Mouse (Mus musculus) gastrocnemius, adult 18-20 months (tissue): Measurements from ENCODE around the gene Smad3. TPM values are rescaled to one million over a fixed set of nuclear protein-coding genes. Genes with fewer than 3 reads are reported as not detected.

Experiments used
- DNase-seq: peaks from one replicate; pipeline ENCODE4 v3.0.0; 2021; ENCODE audit warnings: low spot score
- total RNA-seq, 2 experiments: library from RNA; stranded (reverse); gene quantifications; 2 replicates each; pipeline ENCODE4 v1.2.3; 2021

Gene Smad3
- total RNA-seq, 2 experiments from 2014 or later: 56.8 to 76.4 TPM

DNA sequence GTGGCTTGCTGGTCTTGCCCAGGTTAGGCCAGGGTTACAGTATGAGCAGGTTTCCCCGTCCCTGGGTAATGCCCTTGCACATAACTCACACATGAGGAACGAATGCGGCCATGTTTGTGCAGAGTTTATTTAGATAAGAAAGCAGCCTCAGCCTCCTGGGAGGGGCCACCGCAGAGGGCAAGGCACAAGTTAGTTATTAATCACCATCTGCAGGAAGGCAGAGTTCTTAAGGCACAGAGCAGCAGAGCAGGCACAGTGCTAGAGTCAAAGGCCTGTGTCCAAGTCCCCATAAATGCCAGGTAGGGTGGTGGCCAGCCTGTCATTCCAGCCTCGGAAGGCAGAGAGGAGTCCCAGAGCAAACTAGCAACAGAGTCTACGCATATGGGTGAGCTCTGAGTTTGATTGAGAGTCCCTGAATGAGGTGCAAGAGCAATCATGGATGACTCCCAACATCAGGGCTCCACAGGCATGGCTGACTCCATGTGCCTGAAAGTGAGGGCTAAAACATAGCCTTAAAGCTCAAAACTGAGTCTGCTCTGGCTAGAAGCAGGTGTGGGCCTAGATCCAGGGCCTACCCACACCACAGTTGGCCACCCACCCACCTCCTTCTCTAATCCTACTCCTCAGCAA, 17.2 kb upstream of the Smad3 start:
- no peak for DNase-seq

GRCm38 (mm10) chr9:63772452-63772851, 14.7 kb upstream of the Smad3 start:
- no peak for DNase-seq

- DNase-seq: no peak
Measured at GRCm38 (mm10) chr9:63771676-63772075, 13.9 kb upstream of the Smad3 start.

DNA sequence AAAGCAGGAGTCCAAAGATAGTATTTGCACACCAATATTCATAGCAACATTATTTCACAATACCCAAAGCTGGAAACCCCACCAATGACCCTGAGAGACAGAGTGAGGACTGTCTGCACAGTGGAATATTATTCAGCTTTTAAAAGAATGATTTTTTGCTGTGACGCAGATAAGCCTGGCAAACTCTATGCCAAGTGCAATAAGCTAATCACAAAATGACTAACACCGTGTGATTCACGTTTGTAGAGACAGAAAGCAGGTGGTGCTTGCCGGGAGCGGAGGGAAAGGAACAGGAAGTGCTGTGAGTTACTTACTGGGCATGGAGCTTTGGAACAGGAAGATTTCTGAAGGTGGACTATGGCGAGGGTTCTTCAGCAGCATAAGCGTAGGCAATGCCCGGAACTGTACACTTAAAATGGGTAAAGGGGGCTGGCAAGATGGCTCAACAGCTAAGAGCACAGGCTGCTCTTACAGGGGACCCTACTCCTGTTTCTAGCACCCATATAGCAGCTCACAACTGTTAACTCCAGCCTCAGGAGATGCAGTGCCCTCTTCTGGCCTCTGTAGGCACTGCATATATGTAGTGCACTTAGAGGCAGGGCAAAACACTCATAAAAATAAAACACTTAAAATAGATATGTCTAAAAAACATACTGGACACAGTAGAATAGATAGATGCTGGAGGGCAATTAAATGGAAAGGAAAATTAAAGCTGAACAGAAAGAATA, 3.7 kb upstream of the Smad3 start:
- DNase-seq: no peak

DNA sequence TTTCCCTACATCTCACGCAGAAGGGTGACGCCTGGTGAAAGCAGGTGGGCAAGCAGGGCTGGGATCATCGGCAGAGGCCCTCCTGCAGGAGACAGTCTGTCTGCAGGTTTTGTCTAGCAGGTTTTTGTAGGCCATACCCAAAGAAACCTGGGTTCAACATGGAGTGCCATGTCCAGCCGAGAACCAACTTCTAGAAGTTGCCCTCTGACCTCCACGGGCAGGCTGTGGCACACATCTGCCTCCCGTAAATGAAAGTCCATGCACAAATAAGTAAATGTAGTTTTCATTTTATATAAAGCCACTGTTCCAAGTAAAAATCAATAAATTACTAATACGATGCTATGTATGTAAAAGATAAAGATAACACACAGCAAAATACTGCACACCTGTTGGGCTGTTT, 3.0 kb upstream of the Smad3 start:
- DNase-seq: no peak

DNA sequence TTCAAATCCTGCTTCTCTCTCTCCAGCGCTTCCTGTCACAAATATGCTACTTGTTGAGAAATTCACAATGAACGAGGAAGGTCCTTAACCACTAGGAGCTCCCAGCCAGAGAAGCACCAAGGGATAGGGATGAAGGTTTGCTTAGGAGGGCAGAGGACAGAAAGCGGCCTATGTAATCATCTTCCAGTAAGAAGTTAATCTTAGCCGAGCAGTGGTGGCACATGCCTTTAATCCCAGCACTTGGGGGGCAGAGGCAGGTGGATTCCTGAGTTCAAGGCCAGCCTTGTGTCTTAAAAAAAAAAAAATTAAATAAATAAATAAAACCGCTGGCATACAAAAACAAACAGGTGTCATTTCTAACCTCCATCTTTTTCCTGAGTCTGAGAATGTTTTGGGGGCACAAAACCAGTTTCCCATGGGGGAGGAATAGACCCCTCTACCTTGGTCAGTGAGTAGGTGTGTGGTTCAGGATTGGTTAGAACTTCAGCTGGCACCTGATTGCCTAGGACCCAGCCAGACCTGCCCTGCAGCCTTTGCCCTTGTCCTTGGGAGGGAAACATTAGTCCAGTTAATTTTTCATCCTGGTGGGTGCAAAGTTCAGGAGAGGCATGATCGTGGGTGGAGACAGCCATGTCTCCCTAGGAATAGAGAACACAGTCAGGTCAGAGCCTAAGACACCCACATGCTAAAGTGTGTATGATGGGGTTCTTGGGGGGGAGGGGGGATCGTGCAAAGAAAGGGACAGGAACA, 2.4 kb upstream of the Smad3 start:
- no peak for DNase-seq

DNA sequence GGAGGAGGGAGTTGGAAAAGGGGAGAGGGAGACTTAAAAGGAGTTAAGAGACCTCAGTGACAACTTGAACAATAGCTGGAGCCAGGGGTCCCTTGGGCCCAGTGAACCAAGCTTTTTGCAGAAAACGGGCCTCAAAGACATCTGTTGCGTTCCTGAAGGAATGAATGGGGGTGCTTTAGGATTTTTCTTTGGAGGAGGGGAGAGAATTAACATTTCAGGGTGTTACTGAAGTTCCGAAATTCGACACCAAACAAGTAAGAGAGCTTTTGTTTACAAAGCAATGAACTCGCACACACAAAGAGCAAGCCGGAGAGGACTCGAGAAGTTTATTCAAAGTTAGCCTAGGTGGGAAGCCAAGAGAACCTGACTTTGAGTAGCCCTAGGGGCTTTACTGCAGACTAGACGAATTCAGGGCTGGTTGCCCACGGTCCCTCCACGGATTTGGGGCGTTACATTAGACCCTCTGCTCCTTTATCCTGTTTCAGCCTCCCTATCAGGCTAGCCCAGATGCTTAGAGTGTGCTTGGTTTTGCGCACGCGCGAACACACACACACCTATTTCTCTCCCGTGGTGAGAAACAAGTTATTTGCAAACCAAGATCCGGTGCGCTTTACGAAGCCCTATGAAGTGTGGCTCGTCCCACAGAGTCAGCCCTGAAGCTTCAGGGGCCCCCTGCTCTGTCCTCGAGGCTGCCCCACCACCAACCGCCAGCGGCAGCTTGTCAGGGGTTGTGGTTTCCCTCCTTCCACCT, 1.0 kb upstream of the Smad3 start:
- no peak for DNase-seq

- no peak for DNase-seq
Measured at GRCm38 (mm10) chr9:63757462-63757772, 377 bp downstream of the Smad3 start.

DNA sequence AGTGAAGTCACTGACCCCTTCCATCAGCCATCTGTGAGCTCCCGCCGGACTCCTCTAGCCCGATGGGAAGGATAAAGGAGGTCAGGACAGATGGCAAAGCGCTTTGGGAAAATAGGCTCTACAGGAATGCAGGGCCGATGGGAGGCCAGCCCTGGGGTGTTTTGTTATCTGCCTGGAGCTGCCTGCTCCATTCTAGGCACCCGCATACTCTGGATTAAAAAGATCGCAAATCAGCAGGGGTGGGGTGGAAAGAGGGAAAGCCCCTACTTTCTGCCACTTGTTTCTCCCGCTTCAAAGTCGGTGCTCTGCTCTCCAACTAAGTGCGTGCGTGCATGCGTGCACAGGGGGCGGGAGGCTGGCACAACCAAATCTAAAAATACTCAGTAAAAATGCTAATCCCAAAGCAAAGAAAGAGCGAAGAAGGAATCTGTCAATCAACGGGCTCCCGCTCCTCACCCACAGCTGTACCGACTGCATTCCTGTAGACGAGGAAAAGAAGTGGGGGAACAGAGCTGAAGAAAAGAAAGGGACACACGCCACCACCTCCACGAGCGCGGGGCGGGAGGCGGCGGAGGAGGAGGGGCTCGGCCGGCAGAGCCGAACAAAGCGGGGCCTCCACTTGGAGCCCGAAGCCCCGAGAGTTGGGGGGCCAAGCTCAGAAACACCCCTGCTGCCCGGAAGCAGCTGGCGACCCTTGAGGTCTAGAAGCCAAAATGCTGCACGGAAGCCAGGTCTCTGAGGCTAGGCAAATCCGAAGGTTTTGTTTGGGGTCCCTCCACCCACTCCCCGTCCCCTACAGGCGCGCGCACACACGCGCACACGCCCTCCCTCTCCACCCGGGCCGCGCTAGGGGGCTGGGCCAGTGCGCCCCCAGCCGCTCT, 973 bp downstream of the Smad3 start:
- DNase-seq: no peak

- DNase-seq: peak; percentile 41
Measured at GRCm38 (mm10) chr9:63755671-63756543, 1.9 kb downstream of the Smad3 start.

- peak; percentile 64 for DNase-seq
Measured at GRCm38 (mm10) chr9:63754556-63755510, 3.0 kb downstream of the Smad3 start.

- no peak for DNase-seq
Measured at GRCm38 (mm10) chr9:63754039-63754438, 3.8 kb downstream of the Smad3 start.

- DNase-seq: no peak
Measured at GRCm38 (mm10) chr9:63753359-63753758, 4.4 kb downstream of the Smad3 start.

GRCm38 (mm10) chr9:63752576-63752975, 5.2 kb downstream of the Smad3 start:
- no peak for DNase-seq

GRCm38 (mm10) chr9:63751325-63751724, 6.5 kb downstream of the Smad3 start:
- DNase-seq: no peak

GRCm38 (mm10) chr9:63750360-63750974, 7.3 kb downstream of the Smad3 start:
- DNase-seq: no peak

GRCm38 (mm10) chr9:63749296-63749915, 8.4 kb downstream of the Smad3 start:
- no peak for DNase-seq
